Mouse (Mus musculus) testis, adult 2 months (tissue): ENCODE measurements at regions not wholly inside any gene's neighbourhood (a gene's known extent, or its start where the extent isn't known, plus 50 kb on each side); places are given as distances from the start of the nearest gene placed in this dataset.

Experiments used
- H3K27ac ChIP-seq: fragments of 200-500 bp; 2 replicates; pipeline ENCODE4 v1.5.1; 2012; ENCODE audit warnings: low read depth, low read length; ENCODE audit not compliant: control insufficient read depth, insufficient read depth
- H3K27me3 ChIP-seq: fragments of 200-500 bp; 2 replicates; pipeline ENCODE4 v1.6.1; 2012; ENCODE audit warnings: mild to moderate bottlenecking, low read length, moderate library complexity; ENCODE audit not compliant: control insufficient read depth, insufficient read depth
- H3K36me3 ChIP-seq: fragments of 200-500 bp; 2 replicates; pipeline ENCODE4 v1.6.1; 2012; ENCODE audit warnings: mild to moderate bottlenecking, low read length; ENCODE audit not compliant: control insufficient read depth, insufficient read depth
- H3K4me1 ChIP-seq: fragments of 200-500 bp; 2 replicates; pipeline ENCODE4 v1.6.1; 2012; ENCODE audit warnings: low read length; ENCODE audit not compliant: control insufficient read depth, insufficient read depth
- H3K4me3 ChIP-seq: fragments of 200-500 bp; 2 replicates; pipeline ENCODE4 v1.5.1; 2012; ENCODE audit warnings: low read depth, mild to moderate bottlenecking, low read length, moderate library complexity, mixed read lengths; ENCODE audit not compliant: control insufficient read depth
- CTCF ChIP-seq: fragments of 200-500 bp; IDR thresholded peaks from 2 replicates; pipeline ENCODE4 v1.5.1; 2012; ENCODE audit warnings: low read depth, mild to moderate bottlenecking, inconsistent platforms, low read length, moderate library complexity; ENCODE audit not compliant: control insufficient read depth, insufficient read depth, insufficient replicate concordance
- POLR2A ChIP-seq: fragments of 200-500 bp; IDR thresholded peaks from 2 replicates; pipeline ENCODE4 v1.6.1; 2012; ENCODE audit warnings: low read depth, mild to moderate bottlenecking, inconsistent platforms, low read length, moderate library complexity; ENCODE audit not compliant: control insufficient read depth

DNA sequence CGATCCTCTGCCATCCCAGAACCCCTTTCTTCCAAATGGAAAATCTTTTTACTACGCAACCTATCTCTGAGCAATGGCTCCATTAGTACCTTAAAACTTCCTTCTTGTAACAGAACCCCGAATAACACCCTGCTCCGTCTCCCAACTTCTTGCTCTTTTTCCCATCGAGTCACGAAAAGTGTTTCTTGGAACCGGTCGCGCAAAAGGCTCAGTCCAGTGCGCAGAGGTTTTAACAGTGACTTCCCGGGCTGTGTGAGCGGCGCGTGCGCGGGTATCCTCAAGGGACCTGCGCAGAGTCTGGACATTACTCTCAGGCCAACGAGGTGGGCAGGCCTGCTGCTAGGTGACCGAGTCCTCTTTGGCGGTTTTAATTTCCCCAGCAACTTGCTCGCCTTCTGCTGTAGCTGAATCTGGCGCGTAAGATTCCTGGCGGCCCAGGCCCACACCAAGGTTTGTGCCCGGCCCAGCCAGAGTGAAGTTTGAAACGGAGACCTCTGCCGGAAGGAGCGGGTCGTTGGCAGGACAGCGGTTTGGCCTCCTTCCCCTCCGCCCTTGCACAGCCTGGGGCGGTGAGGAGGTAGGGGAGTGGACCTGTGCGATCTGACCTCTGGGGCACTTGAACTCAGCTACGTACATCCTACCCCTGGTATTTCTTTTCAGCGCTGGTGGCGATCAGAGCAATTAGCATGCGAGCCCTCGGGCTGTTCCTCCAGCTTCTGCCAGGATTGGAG is 1103.8 kb upstream of the 2610301B20Rik start:
- H3K4me3 ChIP-seq, result peak overlapping the region; percentile 89
- peaks cover 12% of the 10 kb centered on the region for H3K4me1 ChIP-seq
- H3K36me3 ChIP-seq, result no peaks in the 10 kb centered on the region
- H3K27me3 ChIP-seq, result no peaks in the 10 kb centered on the region
- TF ChIP-seq CTCF, result no peak
- peak; percentile 76 for TF ChIP-seq POLR2A
- H3K27ac ChIP-seq, result peak overlapping the region; percentile 92

DNA sequence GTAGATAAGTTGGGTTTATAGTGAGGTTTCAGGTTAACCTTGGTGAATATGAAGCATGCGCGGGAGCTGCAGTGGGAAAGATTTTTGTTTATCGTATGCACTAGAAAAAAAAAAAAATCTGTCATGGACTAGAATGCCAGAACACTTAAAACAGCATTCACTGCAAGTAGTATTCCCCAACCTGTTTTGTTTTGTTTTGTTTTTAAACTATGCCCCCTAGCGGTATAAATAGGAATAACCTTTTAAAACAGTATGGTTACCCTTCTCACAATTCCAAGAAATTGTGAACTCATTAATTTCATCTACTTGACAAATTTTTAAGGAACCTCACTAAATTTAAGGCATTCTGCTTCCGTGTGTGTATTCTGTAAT is 1103.2 kb upstream of the 2610301B20Rik start:
- H3K27ac ChIP-seq, result peak overlapping the region; percentile 92
- no peaks in the 10 kb centered on the region for H3K27me3 ChIP-seq
- no peaks in the 10 kb centered on the region for H3K36me3 ChIP-seq
- peaks cover 12% of the 10 kb centered on the region for H3K4me1 ChIP-seq
- H3K4me3 ChIP-seq, result peak overlapping the region; percentile 89
- no peak for TF ChIP-seq CTCF
- TF ChIP-seq POLR2A, result no peak

DNA sequence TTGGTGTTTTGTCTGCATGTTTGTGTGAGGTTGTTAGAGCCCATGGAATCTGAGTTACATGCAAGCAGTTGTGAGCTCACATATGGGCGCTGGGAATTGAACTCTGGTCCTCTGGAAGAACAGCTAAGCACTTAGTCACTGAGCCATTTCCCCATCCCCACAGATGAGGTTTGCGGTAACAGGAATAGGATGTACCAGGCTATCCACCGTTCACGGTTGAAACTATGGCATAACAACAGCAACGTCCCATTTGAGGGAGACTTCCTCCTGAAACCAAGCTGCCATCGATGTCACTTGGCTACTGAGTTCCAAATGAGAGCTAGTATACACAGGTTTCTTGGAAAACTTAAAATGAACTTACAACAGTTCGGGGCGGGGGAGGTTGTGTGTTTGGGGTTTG is 1095.9 kb upstream of the 2610301B20Rik start:
- Histone ChIP-seq H3K36me3 (no peaks in the 10 kb centered on the region), H3K4me1 (peaks cover 3% of the 10 kb centered on the region; the same call in 1 of the 2 replicates), H3K4me3 (no peak overlapping the region), H3K27ac (no peak overlapping the region), H3K27me3 (no peaks in the 10 kb centered on the region)
- no peak for TF ChIP-seq POLR2A
- TF ChIP-seq CTCF, result no peak

DNA sequence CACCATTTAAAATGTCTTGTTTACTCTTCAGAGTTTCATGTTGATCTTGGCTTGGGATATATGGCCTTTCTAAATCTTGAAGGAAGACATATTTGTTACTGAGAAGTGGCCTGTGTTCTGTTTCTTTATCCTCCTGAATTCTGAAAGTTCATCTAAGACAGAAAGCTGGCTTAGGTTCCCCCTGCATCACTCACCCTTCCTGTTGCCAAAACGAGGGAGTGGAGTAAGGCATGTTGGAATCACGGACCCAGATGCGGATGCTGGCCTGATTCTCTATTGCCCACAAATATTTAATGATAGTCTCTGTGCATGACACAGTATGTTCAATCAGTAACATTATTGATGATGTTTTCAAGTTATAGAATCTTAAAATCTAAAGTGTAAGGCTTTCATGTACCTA is 1094.7 kb upstream of the 2610301B20Rik start:
- peaks cover 3% of the 10 kb centered on the region; the same call in 1 of the 2 replicates for H3K4me1 ChIP-seq
- H3K27me3 ChIP-seq, result no peaks in the 10 kb centered on the region
- H3K36me3 ChIP-seq, result no peaks in the 10 kb centered on the region
- TF ChIP-seq CTCF (no peak), POLR2A (no peak)
- no peak overlapping the region for H3K4me3 ChIP-seq
- no peak overlapping the region for H3K27ac ChIP-seq

DNA sequence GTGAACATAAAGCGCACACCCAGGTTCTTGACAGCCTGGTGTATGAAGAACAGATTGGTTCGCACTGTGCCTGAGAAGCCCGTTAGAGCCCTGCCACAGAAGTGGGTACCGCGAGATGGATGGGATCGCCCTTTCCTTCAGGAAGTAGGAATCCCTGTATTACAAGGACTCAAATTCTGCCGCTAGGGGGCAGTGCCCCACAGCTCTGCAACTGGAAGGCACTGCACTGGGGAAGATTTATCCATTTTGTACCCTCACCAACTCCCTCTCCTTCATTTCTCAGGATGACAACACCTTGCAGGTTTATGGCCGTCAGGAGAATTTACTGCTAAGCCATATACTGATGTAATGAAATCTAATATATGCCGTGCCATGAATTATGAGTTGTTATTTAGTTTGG is 1094.1 kb upstream of the 2610301B20Rik start:
- Histone ChIP-seq H3K4me1 (no peaks in the 10 kb centered on the region), H3K4me3 (no peak overlapping the region), H3K27me3 (no peaks in the 10 kb centered on the region), H3K36me3 (no peaks in the 10 kb centered on the region), H3K27ac (no peak overlapping the region)
- TF ChIP-seq CTCF (peak; percentile 67; the same call in 1 of the 2 replicates), POLR2A (no peak)

DNA sequence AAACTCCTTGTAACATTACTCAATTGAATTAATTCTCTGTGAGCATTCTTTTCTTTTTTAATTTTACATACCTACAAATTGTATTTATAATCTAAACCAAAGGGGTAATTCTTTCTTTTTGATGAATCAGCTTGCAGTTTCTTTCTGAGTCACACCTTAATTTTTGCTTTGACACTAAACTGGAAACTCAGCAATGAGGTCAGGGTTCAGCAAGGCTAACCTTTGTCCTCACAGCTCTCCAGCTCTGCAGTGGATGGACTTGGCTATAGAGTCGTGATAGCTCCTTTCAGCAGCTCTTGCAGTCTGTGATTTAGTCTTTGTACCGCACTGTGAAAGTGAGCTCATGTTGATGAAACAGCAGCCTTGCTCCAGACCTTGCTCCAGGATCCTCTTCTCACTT is 1093.0 kb upstream of the 2610301B20Rik start:
- no peak overlapping the region for H3K27ac ChIP-seq

DNA sequence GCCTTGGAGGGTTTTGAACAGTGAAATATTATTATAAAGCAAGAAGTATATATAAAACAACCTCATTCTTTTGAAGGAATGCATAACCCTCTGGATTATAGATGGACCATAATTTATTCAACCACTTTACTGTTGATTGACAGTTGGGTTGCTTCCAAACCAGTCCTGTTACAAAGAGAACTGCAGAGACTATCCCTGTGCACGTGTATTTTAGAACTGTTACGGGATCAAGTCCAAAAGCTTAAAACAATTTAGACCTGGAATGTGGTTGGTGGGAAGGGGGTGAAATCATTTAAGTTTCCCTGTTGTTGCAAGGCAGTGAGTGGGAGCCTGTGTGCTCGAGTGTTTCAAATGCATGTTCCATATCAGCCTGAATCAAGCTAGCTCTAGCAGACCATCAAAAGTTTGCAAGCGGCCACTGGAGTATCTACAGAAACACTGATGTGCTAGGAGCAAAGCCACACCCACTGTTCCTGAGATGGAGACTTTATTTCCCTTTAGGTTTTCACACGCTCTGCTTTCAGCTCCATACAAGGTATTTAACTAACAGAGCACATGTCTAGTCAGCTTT is 1086.4 kb upstream of the 2610301B20Rik start:
- Histone ChIP-seq H3K36me3 (no peaks in the 10 kb centered on the region), H3K27me3 (no peaks in the 10 kb centered on the region), H3K4me3 (no peak overlapping the region), H3K4me1 (no peaks in the 10 kb centered on the region), H3K27ac (no peak overlapping the region)
- no peak for TF ChIP-seq CTCF
- no peak for TF ChIP-seq POLR2A

More for the DNA sequence above, 1093.0 kb upstream of the 2610301B20Rik start:
- no peaks in the 10 kb centered on the region for H3K4me1 ChIP-seq
- H3K4me3 ChIP-seq, result no peak overlapping the region
- H3K36me3 ChIP-seq, result no peaks in the 10 kb centered on the region
- no peak for TF ChIP-seq CTCF
- TF ChIP-seq POLR2A, result no peak
- H3K27me3 ChIP-seq, result no peaks in the 10 kb centered on the region
